Mouse (Mus musculus) heart, adult 2 months (tissue): ENCODE results near the gene Myo9b.

Experiments
- CTCF ChIP-seq: fragments of 200-600 bp; IDR thresholded peaks from 2 replicates; pipeline ENCODE4 v1.8.1; 2022; ENCODE audit warnings: antibody characterized with exemption, mild to moderate bottlenecking, moderate library complexity
- EP300 ChIP-seq: fragments of 200-500 bp; IDR thresholded peaks from 2 replicates; pipeline ENCODE4 v1.6.1; 2011; ENCODE audit warnings: low read depth, low read length, control low read depth; ENCODE audit not compliant: insufficient read depth
- POLR2A ChIP-seq: fragments of 200-500 bp; IDR thresholded peaks from 2 replicates; pipeline ENCODE4 v1.6.1; 2011; ENCODE audit warnings: mild to moderate bottlenecking, low read depth, low read length, control low read depth; ENCODE audit not compliant: insufficient read depth

DNA sequence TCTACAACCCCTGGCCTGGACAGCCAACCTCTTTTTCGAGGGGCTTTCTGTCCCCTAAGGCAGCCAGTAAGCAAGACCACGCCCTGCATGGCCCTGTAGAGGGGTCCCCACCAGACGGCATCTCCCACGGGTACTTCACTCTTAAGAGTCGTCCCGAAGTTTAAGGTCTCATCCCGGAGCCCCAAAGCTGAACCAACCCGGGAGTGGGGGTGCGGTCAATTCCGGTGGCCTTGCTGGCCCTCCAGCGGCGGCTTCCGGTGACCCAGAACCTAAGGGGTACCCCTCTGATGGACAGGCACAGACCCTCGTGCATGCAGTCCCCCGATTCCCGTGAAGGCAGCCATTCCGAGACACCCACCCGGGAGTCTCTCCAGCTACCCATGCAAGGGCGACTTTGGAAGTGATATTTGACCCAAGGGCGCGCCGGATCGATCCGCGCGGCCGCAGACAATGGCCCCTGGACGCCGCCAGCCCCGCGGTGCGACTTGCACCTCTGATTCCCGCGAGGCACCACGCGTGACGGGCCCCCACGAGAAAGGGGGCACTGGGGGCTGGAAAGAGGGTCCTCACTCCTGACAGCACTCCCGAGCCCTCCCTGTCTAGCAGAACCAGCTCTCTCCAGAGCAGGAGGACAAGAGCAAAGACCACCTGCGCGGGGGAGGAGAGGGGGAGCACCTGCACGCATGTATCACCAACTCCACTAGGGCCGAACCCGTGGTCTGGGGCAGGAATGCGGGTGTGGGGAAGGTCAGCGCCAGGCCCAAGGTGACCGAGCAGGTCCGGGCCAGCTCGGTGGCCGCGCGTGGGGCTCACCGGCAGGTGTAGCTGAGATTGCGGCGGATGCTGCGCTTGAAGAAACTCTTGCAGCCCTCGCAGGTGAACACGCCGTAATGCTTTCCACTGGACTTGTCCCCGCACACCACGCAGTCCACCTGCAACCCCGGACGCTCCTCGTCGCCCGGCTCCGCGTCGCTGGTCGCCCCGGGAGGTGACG lies 108.0 kb downstream of the Myo9b start:
- TF ChIP-seq EP300 = no peak
- TF ChIP-seq POLR2A = no peak
- no peak for TF ChIP-seq CTCF
